Mouse (Mus musculus): ENCODE data around the gene Wdr35. TPM values are rescaled to one million over a fixed set of nuclear protein-coding genes. Genes with fewer than 3 reads are reported as not detected.

Wdr35 gene
- polyA plus RNA-seq, 1 experiment from 2014 or later, result 24.4 TPM

DNA sequence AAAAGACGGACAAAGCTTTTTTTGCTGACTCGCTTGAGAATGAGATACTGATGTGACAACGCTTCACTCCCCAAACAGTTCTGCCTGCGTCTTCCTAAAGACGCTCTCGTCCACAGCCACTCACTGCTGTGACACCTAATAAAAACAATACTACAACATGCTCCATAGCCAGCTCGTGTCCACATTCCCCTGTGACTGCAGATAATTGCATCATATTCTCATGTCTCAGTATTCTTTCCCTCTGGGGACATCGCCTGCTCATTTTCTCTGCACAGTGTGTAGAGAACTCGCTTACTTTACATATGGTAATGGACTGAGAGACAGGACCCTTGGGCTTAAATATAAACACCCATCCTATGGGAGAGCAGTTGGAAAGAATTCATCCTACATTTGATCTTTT lies 62.7 kb downstream of the Wdr35 start:
- no peaks in the 10 kb centered on the region for H3K4me1 ChIP-seq (replicated peaks)
- 84% methylated on average over 9 of the region's 9 CpGs for WGBS
- no peaks in the 10 kb centered on the region for H3K27me3 ChIP-seq
- no peak for ATAC-seq
- no peaks in the 10 kb centered on the region for H3K36me3 ChIP-seq
- H3K4me3 ChIP-seq (replicated peaks), result no peak overlapping the region
- H3K9me3 ChIP-seq, result no peaks in the 10 kb centered on the region
- H3K9ac ChIP-seq (replicated peaks), result no peak overlapping the region
- no peak overlapping the region for H3K4me2 ChIP-seq (replicated peaks)
- no peak overlapping the region for H3K27ac ChIP-seq

DNA sequence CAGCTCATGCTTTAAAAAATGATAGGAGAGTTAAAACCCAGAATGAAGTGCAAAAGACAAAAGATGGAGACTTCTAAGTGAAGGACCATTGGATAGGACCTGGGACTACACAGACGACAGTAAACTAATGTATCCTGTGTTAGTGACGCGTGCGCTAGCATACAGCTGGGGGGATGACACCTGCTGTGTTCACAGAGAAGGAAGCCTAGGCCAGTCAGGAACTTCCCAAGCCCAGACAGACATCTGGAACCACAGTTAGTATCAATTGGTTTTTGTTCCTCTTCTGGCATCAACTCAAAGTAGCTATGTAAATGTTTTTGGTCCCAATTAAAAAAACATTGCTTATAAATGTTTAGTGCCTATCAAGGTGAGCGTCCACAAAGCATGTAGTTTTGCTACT lies 66.5 kb downstream of the Wdr35 start:
- Histone ChIP-seq H3K4me2 (replicated peaks) (no peak overlapping the region), H3K27ac (no peak overlapping the region), H3K4me3 (replicated peaks) (no peak overlapping the region), H3K36me3 (peaks cover 14% of the 10 kb centered on the region; the same call in 1 of the 2 replicates), H3K27me3 (no peaks in the 10 kb centered on the region), H3K4me1 (replicated peaks) (0 out of 2 replicates have a peak, but pooled peaks cover 4% of the 10 kb centered on the region), H3K9me3 (no peaks in the 10 kb centered on the region), H3K9ac (replicated peaks) (no peak overlapping the region)
- WGBS, result 87% methylated on average over 5 of the region's 5 CpGs
- ATAC-seq, result no peak

DNA sequence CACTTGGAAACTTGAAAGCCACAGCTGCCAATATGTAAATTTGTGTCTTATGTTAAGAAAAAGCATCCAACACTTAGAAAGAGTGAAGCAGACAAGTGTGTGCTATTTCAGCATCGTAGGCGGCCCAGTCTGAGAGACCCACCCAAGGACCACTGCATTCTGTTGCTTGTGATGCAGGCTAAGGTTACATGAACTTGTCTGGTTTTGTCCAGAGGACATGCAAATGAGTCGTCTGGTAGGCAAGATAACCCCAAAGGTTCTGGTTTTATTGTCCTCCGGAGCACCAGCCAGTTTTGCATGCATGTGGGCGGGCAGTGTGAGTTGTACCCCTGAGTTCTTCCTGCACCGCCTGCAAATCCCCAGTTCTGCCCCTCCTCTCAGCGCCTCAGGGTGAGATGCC lies 67.0 kb downstream of the Wdr35 start:
- WGBS, result 72% methylated on average over 7 of the region's 7 CpGs
- Histone ChIP-seq H3K9me3 (no peaks in the 10 kb centered on the region), H3K9ac (replicated peaks) (no peak overlapping the region), H3K27me3 (no peaks in the 10 kb centered on the region), H3K4me3 (replicated peaks) (no peak overlapping the region), H3K4me1 (replicated peaks) (0 out of 2 replicates have a peak, but pooled peaks cover 4% of the 10 kb centered on the region), H3K27ac (no peak overlapping the region), H3K36me3 (peaks cover 14% of the 10 kb centered on the region; the same call in 1 of the 2 replicates), H3K4me2 (replicated peaks) (no peak overlapping the region)
- ATAC-seq, result no peak

DNA sequence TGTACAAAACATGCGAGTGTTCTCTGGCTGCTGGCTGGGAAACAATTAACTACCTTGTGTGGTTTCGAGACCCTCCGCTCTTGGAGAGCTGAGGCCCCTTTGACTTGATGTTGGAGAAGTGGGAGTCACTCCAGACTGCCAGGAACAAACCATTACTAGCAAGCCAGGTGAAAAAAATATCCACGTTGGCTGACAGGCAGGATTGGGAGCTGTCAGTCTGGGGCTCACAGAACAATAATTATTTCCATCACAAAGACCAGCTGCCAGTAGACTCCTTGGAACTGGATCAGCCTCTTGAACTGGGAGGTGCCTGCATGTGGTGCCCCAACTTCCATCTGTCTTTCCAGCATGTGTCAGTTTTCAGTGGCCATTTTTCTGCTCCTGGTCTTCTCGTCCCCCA lies 68.6 kb downstream of the Wdr35 start:
- H3K9me3 ChIP-seq, result no peaks in the 10 kb centered on the region
- H3K4me3 ChIP-seq (replicated peaks), result no peak overlapping the region
- ATAC-seq, result no peak
- no peak overlapping the region for H3K9ac ChIP-seq (replicated peaks)
- H3K27ac ChIP-seq, result no peak overlapping the region
- H3K4me2 ChIP-seq (replicated peaks), result no peak overlapping the region
- no peaks in the 10 kb centered on the region for H3K27me3 ChIP-seq
- 72% methylated on average over 5 of the region's 5 CpGs for WGBS
- H3K36me3 ChIP-seq, result peaks cover 14% of the 10 kb centered on the region; the same call in 1 of the 2 replicates
- 0 out of 2 replicates have a peak, but pooled peaks cover 4% of the 10 kb centered on the region for H3K4me1 ChIP-seq (replicated peaks)

DNA sequence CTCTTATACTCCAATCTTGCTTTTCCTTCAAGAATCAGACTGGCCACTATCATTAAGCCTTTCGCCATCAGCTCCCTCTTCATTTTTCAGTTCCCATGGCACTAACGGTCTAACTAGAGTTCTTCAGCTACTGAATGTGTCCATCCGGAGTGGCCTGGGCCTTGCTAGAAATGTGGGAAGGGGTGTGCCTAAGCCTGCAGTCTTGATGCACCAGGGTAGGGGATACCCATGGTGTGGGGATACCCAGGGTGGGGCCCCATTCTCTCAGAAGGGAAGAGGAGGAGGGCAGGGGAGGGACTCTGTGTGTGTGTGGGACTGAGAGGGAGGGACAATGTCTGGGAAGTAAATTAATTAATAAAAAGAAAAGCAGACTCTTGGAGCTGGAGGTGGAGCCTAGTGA lies 69.1 kb downstream of the Wdr35 start:
- peak; percentile 57 for ATAC-seq
- peaks cover 14% of the 10 kb centered on the region; the same call in 1 of the 2 replicates for H3K36me3 ChIP-seq
- H3K27ac ChIP-seq, result no peak overlapping the region
- H3K4me2 ChIP-seq (replicated peaks), result no peak overlapping the region
- no peaks in the 10 kb centered on the region for H3K9me3 ChIP-seq
- no peak overlapping the region for H3K4me3 ChIP-seq (replicated peaks)
- H3K27me3 ChIP-seq, result no peaks in the 10 kb centered on the region
- 0 out of 2 replicates have a peak, but pooled peaks cover 4% of the 10 kb centered on the region for H3K4me1 ChIP-seq (replicated peaks)
- WGBS, result 89% methylated on average over 3 of the region's 3 CpGs
- H3K9ac ChIP-seq (replicated peaks), result no peak overlapping the region

DNA sequence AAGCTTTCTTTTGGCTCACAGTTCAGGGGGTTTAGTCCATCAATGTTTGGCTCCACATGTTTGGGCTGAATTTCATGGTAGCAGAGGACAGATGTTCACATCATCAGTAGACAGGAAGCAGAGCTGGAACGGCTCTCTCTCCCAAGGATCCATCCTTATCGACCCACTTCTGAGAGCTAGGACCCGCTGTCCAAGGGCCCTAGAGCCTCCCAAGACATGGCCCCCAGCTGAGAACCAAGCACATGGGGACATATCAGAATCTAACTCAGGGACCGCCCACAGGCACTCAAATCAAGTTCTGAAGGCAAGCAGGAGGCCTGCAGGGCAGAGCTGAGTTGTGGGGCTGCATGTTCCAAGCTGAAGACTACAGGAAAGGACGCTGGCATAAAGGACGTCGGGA lies 71.0 kb downstream of the Wdr35 start:
- Histone ChIP-seq H3K9me3 (no peaks in the 10 kb centered on the region), H3K4me1 (replicated peaks) (0 out of 2 replicates have a peak, but pooled peaks cover 4% of the 10 kb centered on the region), H3K9ac (replicated peaks) (no peak overlapping the region), H3K4me3 (replicated peaks) (no peak overlapping the region), H3K27ac (no peak overlapping the region), H3K36me3 (peaks cover 14% of the 10 kb centered on the region; the same call in 1 of the 2 replicates), H3K27me3 (no peaks in the 10 kb centered on the region), H3K4me2 (replicated peaks) (no peak overlapping the region)
- no peak for ATAC-seq
- 96% methylated on average over 7 of the region's 7 CpGs for WGBS

DNA sequence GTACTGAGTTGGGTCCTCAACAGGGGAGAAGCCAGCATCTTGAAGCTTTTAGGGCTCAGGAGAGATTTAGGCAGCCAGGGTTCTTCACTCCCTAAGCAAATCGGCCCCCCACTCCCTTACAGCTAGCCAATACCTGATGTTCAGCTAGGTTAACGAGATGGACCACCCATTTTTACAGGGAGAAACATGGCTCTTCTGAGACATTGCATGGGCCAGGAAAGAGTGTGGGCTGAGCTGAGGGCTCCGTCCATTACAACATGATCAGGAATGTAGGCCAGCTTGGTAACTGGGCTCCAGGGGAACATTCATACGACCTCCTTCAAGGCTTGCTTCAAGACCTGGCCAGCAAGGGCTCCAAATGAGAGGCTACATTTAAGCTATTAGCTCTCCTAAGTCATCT lies 73.0 kb downstream of the Wdr35 start:
- no peak overlapping the region for H3K4me2 ChIP-seq (replicated peaks)
- no peak overlapping the region for H3K9ac ChIP-seq (replicated peaks)
- no peaks in the 10 kb centered on the region for H3K9me3 ChIP-seq
- H3K4me3 ChIP-seq (replicated peaks), result no peak overlapping the region
- 87% methylated on average over 4 of the region's 4 CpGs for WGBS
- no peak overlapping the region for H3K27ac ChIP-seq
- no peak for ATAC-seq
- H3K27me3 ChIP-seq, result no peaks in the 10 kb centered on the region
- H3K36me3 ChIP-seq, result peaks cover 14% of the 10 kb centered on the region; the same call in 1 of the 2 replicates
- H3K4me1 ChIP-seq (replicated peaks), result 0 out of 2 replicates have a peak, but pooled peaks cover 4% of the 10 kb centered on the region

DNA sequence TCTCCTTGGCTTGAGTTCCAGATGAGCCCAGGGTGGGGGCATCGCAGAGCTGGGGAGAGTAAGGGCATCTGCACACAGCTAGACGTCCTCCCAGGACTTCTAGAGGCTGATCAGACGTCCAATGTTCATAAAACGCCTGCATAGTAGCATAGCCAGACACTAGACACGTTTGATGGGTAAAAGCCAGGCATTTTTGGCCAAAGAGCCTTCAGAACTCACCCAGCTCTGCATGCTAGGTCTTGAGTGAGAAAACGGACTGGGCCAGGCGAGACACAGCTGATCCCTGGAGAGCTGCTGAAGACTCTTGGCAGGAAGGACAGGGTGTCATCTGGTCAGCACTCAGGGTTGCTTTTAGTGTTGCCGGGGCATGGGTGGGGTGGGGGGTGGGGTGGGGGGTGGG lies 74.4 kb downstream of the Wdr35 start:
- H3K9ac ChIP-seq (replicated peaks), result no peak overlapping the region
- no peak for ATAC-seq
- 81% methylated on average over 8 of the region's 8 CpGs for WGBS
- H3K36me3 ChIP-seq, result peaks cover 8% of the 10 kb centered on the region; the same call in 1 of the 2 replicates
- H3K4me2 ChIP-seq (replicated peaks), result no peak overlapping the region
- no peak overlapping the region for H3K4me3 ChIP-seq (replicated peaks)
- no peaks in the 10 kb centered on the region for H3K9me3 ChIP-seq
- no peaks in the 10 kb centered on the region for H3K27me3 ChIP-seq
- no peak overlapping the region for H3K27ac ChIP-seq
- 0 out of 2 replicates have a peak, but pooled peaks cover 4% of the 10 kb centered on the region for H3K4me1 ChIP-seq (replicated peaks)

DNA sequence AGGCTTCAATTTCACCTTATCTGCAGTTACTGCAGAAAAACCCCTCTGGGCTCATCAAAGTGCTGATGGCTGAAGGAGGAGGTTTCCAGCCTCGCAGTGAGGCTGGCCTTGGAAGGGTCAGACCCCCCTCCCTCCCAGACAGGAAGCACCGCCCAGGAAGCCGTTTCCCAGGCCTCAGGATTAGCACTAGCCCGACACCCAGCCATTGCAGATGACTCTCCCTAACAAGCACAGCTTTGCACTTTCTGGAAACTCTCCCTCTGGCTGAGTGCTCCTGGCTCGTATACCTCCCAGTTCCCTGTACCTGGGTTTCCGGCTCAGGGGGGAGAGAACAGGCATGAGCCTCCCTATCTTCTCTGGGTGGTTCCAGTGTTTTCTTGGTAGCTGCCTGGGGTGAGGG lies 77.1 kb downstream of the Wdr35 start:
- WGBS, result 41% methylated on average over 6 of the region's 6 CpGs

DNA sequence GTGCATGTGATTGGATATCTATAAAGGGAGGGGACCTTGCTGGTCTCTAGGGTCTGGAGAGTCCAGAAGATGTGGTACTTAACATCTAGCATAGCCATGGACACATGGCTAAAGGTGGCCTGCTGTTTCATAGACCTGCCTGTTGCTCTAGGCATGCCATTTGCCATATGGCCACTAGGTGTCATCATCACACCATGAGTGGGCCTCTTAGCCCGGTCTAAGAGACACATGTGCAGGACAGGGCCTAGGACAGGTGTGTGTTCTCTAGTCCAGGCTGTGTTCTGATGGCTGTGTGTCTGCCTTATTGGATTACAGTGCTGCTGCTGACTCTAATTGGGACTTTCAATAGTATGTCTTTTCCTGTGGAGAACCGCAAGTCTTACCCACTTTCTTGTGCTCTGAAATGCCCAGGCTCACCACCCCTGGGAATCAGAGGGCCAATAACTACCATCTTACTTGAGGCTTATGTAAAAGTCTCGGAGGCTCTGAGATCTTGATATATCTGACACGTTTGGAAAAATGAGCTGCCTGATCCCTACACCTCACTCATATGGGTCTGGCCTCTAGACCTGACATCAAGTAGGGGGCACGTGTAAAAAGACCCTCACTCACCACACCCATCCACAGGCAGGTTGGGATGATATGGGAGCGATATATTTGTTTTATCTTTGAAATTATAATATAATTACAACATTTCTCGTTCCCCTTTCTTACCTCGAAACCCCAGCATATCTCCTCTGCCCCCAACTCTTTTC lies 78.6 kb downstream of the Wdr35 start:
- no peaks in the 10 kb centered on the region for H3K9me3 ChIP-seq
- ATAC-seq, result peak; percentile 92
- H3K4me2 ChIP-seq (replicated peaks), result no peak overlapping the region
- H3K9ac ChIP-seq (replicated peaks), result no peak overlapping the region
- no peaks in the 10 kb centered on the region for H3K4me1 ChIP-seq (replicated peaks)
- H3K36me3 ChIP-seq, result no peaks in the 10 kb centered on the region
- no peak overlapping the region for H3K27ac ChIP-seq
- H3K27me3 ChIP-seq, result no peaks in the 10 kb centered on the region
- WGBS, result 56% methylated on average over 8 of the region's 8 CpGs
- no peak overlapping the region for H3K4me3 ChIP-seq (replicated peaks)

More for the DNA sequence above, 77.1 kb downstream of the Wdr35 start:
- no peaks in the 10 kb centered on the region for H3K4me1 ChIP-seq (replicated peaks)
- H3K4me3 ChIP-seq (replicated peaks), result no peak overlapping the region
- H3K9me3 ChIP-seq, result no peaks in the 10 kb centered on the region
- H3K27ac ChIP-seq, result no peak overlapping the region
- H3K36me3 ChIP-seq, result no peaks in the 10 kb centered on the region
- H3K9ac ChIP-seq (replicated peaks), result no peak overlapping the region
- H3K4me2 ChIP-seq (replicated peaks), result no peak overlapping the region
- no peak for ATAC-seq
- H3K27me3 ChIP-seq, result no peaks in the 10 kb centered on the region

DNA sequence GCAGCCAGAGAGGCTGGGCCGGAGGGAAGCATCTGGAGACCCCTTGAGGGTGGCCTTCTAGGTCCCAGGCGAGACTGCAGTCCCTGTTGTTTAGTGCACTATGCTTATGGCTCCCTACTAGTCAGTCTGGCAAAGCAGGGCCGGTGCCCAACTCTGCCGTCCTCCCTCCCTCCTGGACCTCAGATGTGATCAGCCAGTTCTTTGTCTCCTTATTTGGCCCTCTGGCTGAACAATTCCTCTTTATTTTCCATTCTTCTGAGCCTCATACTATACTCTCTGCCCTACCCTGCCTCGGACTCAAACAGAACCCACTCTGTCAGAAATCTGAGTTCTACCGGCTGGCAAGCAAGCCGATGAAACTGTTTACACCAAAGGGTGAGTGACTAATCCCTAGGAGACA lies 79.7 kb downstream of the Wdr35 start:
- H3K4me3 ChIP-seq (replicated peaks), result no peak overlapping the region
- H3K27ac ChIP-seq, result no peak overlapping the region
- no peak overlapping the region for H3K4me2 ChIP-seq (replicated peaks)
- no peak overlapping the region for H3K9ac ChIP-seq (replicated peaks)
- H3K4me1 ChIP-seq (replicated peaks), result no peaks in the 10 kb centered on the region
- WGBS, result 49% methylated on average over 7 of the region's 7 CpGs
- no peaks in the 10 kb centered on the region for H3K9me3 ChIP-seq
- peak; percentile 18; the same call in 1 of the 2 replicates for ATAC-seq
- no peaks in the 10 kb centered on the region for H3K27me3 ChIP-seq
- no peaks in the 10 kb centered on the region for H3K36me3 ChIP-seq

DNA sequence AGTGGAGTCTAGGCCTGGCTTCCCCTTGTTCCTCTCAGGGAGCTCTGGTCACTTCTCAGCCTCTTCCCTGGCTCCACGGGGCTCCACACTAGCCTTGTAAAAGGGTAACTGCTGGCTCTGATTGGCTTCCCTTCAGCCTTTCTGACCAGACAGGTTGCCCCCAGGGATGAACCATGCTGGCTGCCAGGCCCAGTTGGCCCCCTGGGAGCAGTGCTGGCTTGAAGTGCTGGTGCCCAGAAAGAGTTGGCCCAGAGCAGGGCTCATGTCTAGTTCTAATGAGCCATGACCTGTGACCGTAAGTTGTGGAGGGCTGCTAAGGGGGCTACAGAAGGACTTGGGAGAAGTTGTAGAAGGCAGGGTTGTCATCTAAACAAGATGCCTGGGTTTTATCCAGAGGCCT lies 80.3 kb downstream of the Wdr35 start:
- Histone ChIP-seq H3K4me3 (replicated peaks) (no peak overlapping the region), H3K27me3 (no peaks in the 10 kb centered on the region), H3K4me2 (replicated peaks) (no peak overlapping the region), H3K9ac (replicated peaks) (no peak overlapping the region), H3K4me1 (replicated peaks) (no peaks in the 10 kb centered on the region), H3K9me3 (no peaks in the 10 kb centered on the region), H3K27ac (no peak overlapping the region), H3K36me3 (no peaks in the 10 kb centered on the region)
- WGBS, result 79% methylated on average over 2 of the region's 2 CpGs
- no peak for ATAC-seq
